Mouse (Mus musculus) midbrain, embryonic 16.5 days (tissue): Measurements from ENCODE around the gene Atp13a2. TPM values are rescaled to one million over a fixed set of nuclear protein-coding genes. Genes with fewer than 3 reads are reported as not detected.

Source experiments
- ATAC-seq: fragments of 200-750 bp; cut with Nextera tagmentation; 2 replicates; pipeline ENCODE4 v1.8.0; 2017; ENCODE audit warnings: moderate TSS enrichment
- H3K27ac ChIP-seq: fragments of 300-500 bp; sonication (generic); 2 replicates; pipeline ENCODE4 v1.5.1; 2014; ENCODE audit warnings: mild to moderate bottlenecking, low read length, mixed read lengths
- H3K27me3 ChIP-seq: fragments of 300-500 bp; sonication (generic); 2 replicates; pipeline ENCODE4 v1.6.1; 2014; ENCODE audit warnings: low read depth, low read length, mixed read lengths; ENCODE audit not compliant: control insufficient read depth, insufficient read depth
- H3K36me3 ChIP-seq: fragments of 300-500 bp; sonication (generic); 2 replicates; pipeline ENCODE4 v1.6.1; 2014; ENCODE audit warnings: mild to moderate bottlenecking, low read length, moderate library complexity, mixed read lengths; ENCODE audit not compliant: control insufficient read depth, insufficient read depth
- H3K4me1 ChIP-seq: fragments of 300-500 bp; sonication (generic); 2 replicates; pipeline ENCODE4 v1.6.1; 2014; ENCODE audit warnings: mild to moderate bottlenecking, low read length, mixed read lengths; ENCODE audit not compliant: control insufficient read depth, insufficient read depth
- H3K4me2 ChIP-seq: fragments of 300-500 bp; sonication (generic); 2 replicates; pipeline ENCODE4 v1.6.1; 2014; ENCODE audit warnings: mild to moderate bottlenecking, low read length, mixed read lengths
- H3K4me3 ChIP-seq: fragments of 300-500 bp; sonication (generic); 2 replicates; pipeline ENCODE4 v1.5.1; 2014; ENCODE audit warnings: low read depth, mild to moderate bottlenecking, low read length, moderate library complexity, mixed read lengths
- H3K9ac ChIP-seq: fragments of 300-500 bp; sonication (generic); 2 replicates; pipeline ENCODE4 v1.6.1; 2014; ENCODE audit warnings: low read depth, low read length, mixed read lengths
- H3K9me3 ChIP-seq: fragments of 300-500 bp; sonication (generic); replicated peaks from 2 replicates; pipeline ENCODE4 v1.6.1; 2014; ENCODE audit warnings: mild to moderate bottlenecking, low read length, mixed read lengths; ENCODE audit not compliant: control insufficient read depth, poor library complexity, severe bottlenecking
- WGBS: fragments of 180-500 bp; shearing (Covaris S2); extraction: QIAGEN DNeasy Blood & Tissue Kit; methylation state at CpG from one replicate; pipeline ENCODE4 v1.1.7; 2014; 5-methylcytosine and 5-hydroxymethylcytosine counted together
- polyA plus RNA-seq: library from polyadenylated mRNA; unstranded; fragments of >200 nt; fragmentation: Nextera tagmentation; extraction: Ambion mirVana; gene quantifications from 2 replicates; pipeline ENCODE4 v1.2.1, GENCODE M21; 2015

Gene Atp13a2
- polyA plus RNA-seq, 1 experiment from 2014 or later = 190 TPM

DNA sequence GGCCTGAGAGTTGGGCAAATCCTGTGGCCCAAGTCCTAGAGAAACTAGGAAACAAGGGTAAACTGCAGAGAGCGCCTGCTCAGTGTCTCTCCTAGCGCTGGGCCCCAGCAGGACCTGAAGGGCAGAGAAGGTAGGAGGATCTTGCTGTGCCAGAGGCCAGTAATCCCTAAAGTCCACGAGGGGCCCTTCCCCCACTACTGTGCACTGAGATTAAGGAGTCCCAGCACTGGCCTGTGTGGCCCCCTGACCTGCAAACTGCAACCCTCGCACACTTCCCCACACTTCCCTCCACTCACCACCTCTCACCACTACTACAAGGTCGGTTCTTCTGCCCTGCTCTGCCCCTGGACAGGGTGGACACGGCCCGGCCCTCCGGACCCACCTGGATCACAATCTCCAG is 66.5 kb downstream of the Atp13a2 start:
- Histone ChIP-seq H3K9me3 (no peaks in the 10 kb centered on the region), H3K9ac (peak overlapping the region; percentile 63), H3K27ac (peak overlapping the region; percentile 89), H3K4me1 (peaks cover 45% of the 10 kb centered on the region), H3K27me3 (no peaks in the 10 kb centered on the region), H3K4me2 (peak overlapping the region; percentile 58), H3K36me3 (no peaks in the 10 kb centered on the region), H3K4me3 (peak overlapping the region; percentile 24)
- no peak for ATAC-seq
- 11% methylated on average over 8 of the region's 8 CpGs for whole genome bisulfite sequencing

- peak; percentile 55 for ATAC-seq
- Histone ChIP-seq H3K9ac (peak overlapping the region; percentile 63), H3K4me1 (peaks cover 40% of the 10 kb centered on the region), H3K4me3 (peak overlapping the region; percentile 24), H3K4me2 (peak overlapping the region; percentile 58), H3K9me3 (no peaks in the 10 kb centered on the region), H3K27ac (peak overlapping the region; percentile 89), H3K27me3 (no peaks in the 10 kb centered on the region), H3K36me3 (no peaks in the 10 kb centered on the region)
- WGBS = 6% methylated on average over 17 of the region's 17 CpGs
Observed at GRCm38 (mm10) chr4:141053568-141054161, 67.0 kb downstream of the Atp13a2 start.

Other genes starting within 250 kb of the Atp13a2 start
- gene Padi6, start 244.2 kb upstream of the Atp13a2 start, polyA plus RNA-seq = not detected in 2 replicates
- 0.20 and 0.25 TPM in 2 replicates for gene Padi4, start 212.6 kb upstream of the Atp13a2 start, polyA plus RNA-seq
- not detected in 2 replicates for gene Padi3, start 176.2 kb upstream of the Atp13a2 start, polyA plus RNA-seq
- 0.07 and 0.09 TPM in 2 replicates for gene Padi1, start 141.1 kb upstream of the Atp13a2 start, polyA plus RNA-seq
- gene Padi2, start 80.5 kb upstream of the Atp13a2 start, polyA plus RNA-seq = 2.4 and 2.8 TPM in 2 replicates
- 446 and 455 TPM in 2 replicates for gene Sdhb, start 25.7 kb upstream of the Atp13a2 start, polyA plus RNA-seq
- gene Mfap2, start 23.5 kb downstream of the Atp13a2 start, polyA plus RNA-seq = 121 and 141 TPM in 2 replicates
- 5.3 and 6.3 TPM in 2 replicates for gene Crocc, start 73.7 kb downstream of the Atp13a2 start, polyA plus RNA-seq
- gene Necap2, start 91.5 kb downstream of the Atp13a2 start, polyA plus RNA-seq = 52.5 and 55.9 TPM in 2 replicates
- gene Spata21, start 101.5 kb downstream of the Atp13a2 start, polyA plus RNA-seq = 0.39 TPM in 1 of 2 replicates, not detected in the other
- 24.5 and 25.1 TPM in 2 replicates for gene Szrd1, start 152.9 kb downstream of the Atp13a2 start, polyA plus RNA-seq
- 25.5 TPM in 2 replicates for gene Fbxo42, start 161.0 kb downstream of the Atp13a2 start, polyA plus RNA-seq
- 7.9 and 10.5 TPM in 2 replicates for gene Rsg1, start 227.1 kb downstream of the Atp13a2 start, polyA plus RNA-seq